Mouse (Mus musculus): Measurements from ENCODE around the gene Csf2rb.

DNA sequence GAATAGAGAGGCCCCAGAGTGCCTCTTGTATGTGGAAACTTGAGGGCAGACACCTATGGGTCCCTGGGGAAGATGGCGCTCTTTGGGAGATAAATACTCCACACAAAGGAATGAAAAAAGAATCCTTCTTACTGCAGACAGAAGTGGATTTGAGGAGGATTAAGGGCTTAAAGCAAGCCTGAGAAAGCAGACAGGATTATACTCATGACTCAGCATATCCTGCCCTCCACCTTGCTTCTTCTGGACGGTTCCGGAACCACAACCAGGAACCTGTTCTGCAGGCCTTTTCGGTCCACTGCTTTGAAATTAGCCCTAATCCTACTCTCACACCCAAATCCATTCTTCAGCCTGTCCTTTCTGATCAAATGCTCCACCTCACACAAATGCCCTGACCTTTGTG is 56.6 kb downstream of the Csf2rb start:
- TF ChIP-seq CTCF (IDR thresholded peaks at IDR 0.05; ENCODE audit: low read depth, low read length) (no peak), POLR2A (IDR thresholded peaks at IDR 0.05; ENCODE audit: extremely low read depth, insufficient read depth, low read length) (no peak)
